Mouse (Mus musculus): ENCODE results near the gene Nkx1-2.

Nkx1-2 gene

DNA sequence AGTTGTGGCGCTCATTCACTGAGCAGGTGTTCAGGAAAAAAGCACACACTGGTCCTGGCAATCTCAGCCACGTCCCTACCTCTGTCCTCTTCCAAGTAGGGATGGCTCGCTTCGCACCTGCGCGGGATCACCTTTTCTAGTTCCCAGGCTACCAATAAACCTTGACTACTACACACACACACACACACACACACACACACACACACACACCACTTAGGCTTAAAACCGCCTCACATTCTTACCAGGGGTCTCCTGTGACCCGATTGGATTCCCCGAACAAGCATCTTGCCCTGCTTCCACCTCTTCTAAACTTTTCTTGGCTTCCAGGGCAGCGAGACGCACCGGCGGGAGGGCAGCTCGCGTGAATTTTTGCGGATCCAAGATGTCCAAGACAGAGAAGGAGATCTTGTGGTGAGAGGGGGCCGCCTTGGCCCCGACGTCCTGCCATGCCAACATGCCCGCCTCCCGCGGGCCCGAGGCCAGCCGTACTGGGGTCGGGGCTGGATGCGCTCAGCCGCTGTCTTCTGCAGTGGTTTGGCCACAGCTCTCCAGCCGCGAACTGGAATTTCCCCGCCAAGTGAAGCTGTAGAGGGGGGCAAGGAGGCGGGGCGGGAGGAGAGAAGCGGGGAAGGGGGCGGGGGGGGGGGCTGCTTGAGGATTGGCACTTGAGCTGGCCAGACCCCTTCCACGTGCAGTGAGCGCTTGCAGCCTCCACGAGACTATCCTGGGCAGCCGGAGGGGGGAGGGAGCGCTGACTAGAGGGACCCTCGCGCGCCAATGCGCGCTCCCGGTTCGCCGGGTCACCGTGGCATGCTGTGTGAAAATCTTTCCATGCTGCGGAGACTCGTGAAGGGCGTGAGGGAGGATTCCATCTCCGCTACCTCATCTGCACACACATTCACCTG lies at the start of gene Nkx1-2:
Nkx1-2 (minus strand) TSS at position 567 of the 905 bp plus-strand sequence.
- no peak for DNase-seq (ENCODE audit: low spot score in 2 of 2)

GRCm38 (mm10) chr7:132646514-132646913 lies 47.1 kb upstream of the Nkx1-2 start:
- DNase-seq (ENCODE audit: low spot score in 2 of 2) = no peak

- DNase-seq (ENCODE audit: low spot score in 2 of 2) = no peak
Observed at GRCm38 (mm10) chr7:132644605-132645279, 45.3 kb upstream of the Nkx1-2 start.

DNA sequence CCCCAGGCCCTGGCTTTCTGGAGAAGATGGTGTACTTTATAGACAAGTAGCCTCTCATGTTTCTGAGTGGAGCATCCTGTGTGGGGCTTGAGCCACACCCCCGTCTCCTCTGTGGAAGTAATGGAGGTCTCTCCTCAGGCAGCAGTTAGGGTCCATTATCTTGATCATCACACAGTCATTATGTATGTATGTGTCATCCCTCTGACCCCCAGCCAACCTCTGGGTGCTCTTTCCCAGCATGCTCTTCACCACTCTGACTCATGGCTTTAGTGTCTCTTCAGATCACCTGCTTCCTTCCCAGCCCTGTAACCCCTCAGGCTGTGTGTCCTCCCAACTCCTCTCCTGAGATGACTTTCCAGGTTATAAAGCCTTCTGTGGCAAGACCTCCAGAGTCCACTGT lies 42.2 kb upstream of the Nkx1-2 start:
- no peak for DNase-seq (ENCODE audit: low spot score in 2 of 2)

GRCm38 (mm10) chr7:132640946-132641345 lies 41.5 kb upstream of the Nkx1-2 start:
- DNase-seq (ENCODE audit: low spot score in 2 of 2) = no peak

DNA sequence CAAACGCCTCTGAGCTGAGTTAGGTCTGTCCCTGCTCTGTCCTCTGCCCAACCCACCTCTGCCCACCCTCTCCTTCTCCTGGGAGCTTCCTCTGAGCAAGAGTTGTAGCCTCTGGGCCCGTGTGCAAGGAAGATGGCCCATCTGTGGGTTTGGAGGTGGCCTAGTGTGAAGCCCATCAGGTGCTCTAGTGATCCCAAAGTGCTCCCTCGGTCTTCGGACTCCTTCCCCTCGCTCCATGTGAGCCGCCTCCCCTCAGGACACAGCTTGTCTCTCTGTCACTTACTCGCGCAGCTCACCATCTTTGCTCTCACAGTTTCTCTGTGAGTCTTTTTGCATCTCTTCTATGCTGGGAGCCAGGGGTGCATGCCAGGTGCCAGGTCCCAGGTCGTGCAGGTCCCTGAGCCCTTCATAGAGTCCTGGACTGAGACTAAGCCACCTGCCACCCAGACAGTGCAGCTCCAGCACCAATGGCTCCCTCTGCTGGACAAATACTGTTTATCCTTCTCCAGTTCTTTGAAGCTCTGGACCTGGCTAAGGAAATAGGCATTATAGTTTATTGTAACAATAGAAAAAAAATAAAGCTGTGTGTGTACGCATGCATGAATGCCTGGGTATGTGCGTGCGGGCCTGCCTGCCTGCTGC lies 39.1 kb upstream of the Nkx1-2 start:
- peak in 1 of 2 experiments; percentile 13 for DNase-seq (ENCODE audit: low spot score in 2 of 2)

DNA sequence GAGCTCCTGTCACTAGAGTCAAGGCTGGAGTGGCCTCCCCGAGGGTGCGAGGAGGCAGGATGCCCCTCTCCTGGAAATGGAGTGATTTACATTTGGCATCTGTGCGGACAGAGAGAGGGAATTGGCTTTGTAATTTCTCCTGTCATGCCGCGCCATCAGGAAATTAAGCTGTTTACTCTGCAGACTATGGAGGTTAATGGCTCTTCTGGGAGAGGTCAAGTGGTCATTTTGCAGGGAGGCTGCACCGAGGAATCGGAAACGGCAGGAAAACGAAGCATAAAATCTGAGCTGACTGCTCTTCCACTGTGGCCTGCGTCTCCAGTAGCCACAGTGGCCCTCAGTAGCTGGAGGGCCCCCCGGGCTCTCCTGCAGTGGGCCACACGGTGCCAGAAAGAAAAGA lies 37.9 kb upstream of the Nkx1-2 start:
- no peak for DNase-seq (ENCODE audit: low spot score in 2 of 2)

- DNase-seq (ENCODE audit: low spot score in 2 of 2) = no peak
Observed at GRCm38 (mm10) chr7:132631313-132631712, 31.9 kb upstream of the Nkx1-2 start.

DNA sequence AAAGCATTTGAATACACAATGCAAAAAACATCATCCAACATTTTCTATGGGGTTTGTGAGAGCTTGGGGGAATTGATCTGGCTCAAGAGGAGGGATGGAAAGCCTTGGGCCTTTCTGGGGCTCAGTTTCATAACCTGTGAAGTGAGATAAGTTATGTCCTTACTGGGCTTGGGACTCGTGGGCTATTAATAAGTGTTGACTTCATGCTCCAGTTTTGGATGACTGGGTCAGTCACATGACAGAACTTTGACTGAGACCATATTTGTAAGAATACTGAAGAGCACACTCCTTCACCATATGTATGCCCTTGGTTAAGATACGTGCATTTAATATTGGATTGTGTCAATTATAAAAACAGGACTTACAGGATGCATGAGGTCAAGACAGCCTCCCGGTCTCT lies 28.0 kb upstream of the Nkx1-2 start:
- no peak for DNase-seq (ENCODE audit: low spot score in 2 of 2)

GRCm38 (mm10) chr7:132626174-132626573 lies 26.7 kb upstream of the Nkx1-2 start:
- no peak for DNase-seq (ENCODE audit: low spot score in 2 of 2)

DNA sequence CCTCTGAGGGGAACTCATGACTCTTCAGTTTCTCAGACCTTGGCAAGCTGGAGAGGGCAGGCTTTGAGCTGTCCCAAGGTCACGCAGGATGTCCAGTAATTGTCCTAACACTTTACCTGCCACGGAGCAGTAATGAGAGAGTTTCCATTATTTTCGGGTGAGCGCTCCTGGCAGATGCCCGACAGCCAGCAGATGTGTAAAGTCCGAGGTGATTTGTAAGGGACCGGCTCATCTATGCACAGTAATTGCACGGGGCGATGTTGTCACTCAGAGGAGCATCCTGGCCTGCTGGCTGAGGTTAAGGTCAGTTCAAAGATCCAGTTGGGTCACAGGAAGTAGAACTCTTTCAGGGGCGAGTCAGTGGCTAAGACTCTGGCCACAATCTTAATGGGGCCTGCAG lies 24.7 kb upstream of the Nkx1-2 start:
- no peak for DNase-seq (ENCODE audit: low spot score in 2 of 2)

DNA sequence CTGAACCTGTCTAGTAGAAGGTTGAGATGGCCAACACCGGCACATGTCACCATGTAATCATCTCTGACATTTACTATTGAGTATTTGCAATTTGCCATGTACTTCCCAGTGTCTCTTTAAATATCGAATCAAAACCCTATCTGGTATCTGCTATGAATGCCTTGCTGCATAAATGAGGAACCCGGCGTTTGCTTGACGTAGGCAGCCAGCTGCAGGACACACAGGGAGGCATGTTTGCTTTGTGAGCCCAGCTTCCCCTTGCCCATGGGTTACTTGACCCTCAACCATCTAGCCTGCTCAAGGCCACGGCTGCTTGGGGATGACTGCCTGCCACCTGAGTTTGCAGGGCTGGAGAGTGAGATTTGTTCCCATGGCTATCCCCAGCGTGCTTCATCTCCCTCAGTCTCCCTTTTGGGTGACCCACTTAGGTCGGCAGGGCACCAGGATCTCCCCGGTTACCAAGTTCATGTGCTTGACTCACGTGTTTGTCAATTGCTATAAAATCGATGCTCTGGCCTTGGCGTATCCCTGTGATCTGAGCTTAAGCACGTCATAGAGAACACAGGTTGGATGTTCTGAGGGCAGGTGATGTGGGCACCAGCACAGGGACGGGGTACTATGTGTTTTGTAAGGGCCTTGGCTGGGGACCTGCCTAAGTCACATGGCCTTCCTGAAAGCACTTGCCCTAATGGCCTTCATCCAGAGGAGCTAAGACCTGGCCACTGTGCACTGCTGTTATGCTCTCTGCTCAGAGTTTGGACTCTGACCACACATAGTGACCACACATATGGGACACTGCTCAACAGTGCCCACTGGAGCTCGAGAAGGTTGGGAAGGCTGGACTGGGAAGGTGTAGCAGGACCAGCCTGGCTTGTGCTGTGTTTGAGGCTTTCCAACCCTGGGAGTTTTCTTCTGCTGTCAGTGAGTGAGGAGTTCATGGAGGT lies 20.8 kb upstream of the Nkx1-2 start:
- no peak for DNase-seq (ENCODE audit: low spot score in 2 of 2)

DNA sequence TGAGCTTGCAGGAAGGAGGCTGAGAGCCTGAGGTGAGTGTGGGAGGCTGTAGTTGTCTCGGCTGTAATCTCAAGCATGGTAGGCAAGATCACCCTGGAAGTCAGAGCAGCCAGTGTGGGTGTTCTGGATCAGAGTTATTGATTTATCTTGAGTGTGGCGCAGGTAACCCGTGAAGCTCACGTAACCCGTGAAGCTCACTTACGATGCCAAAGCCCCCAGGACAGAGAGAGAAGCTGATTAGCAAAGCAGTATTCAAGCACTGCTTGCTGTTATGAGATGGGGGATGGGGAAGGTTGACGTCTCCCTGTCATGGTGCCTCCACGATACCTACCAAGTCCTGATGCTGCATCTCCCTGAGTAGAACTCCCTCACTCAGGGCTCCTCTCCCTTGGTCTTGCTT lies 20.1 kb upstream of the Nkx1-2 start:
- no peak for DNase-seq (ENCODE audit: low spot score in 2 of 2)

DNA sequence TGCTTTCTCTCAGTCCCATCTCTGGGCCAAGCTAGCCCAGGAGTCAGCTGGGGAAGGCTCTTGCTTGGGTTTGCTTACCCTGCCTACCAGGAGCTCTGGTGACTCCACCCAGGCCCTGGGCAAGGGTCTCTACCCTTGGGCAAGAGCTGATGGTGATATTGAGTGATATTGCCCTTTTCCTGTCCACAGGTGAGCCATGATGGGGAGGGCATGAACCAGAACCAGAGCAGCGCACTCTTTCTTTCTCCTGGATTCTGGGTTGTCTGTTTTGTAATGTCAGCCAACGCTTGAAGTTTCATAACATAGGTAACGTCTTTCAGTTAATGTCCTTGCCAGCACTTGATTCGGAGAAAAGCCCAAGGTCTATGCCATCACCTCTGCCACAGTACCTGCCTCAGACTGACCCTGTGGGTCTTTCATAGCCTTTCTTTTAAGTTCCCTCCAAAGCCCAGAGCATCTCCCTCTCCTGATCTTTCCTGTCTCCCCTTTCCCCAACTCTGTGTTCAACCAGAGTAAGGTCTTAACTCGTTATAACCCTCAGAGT lies 17.7 kb upstream of the Nkx1-2 start:
- no peak for DNase-seq (ENCODE audit: low spot score in 2 of 2)

- no peak for DNase-seq (ENCODE audit: low spot score in 2 of 2)
Observed at GRCm38 (mm10) chr7:132616391-132616790, 17.0 kb upstream of the Nkx1-2 start.

- DNase-seq (ENCODE audit: low spot score in 2 of 2) = no peak
Observed at GRCm38 (mm10) chr7:132615346-132615745, 15.9 kb upstream of the Nkx1-2 start.

GRCm38 (mm10) chr7:132611530-132611929 lies 12.1 kb upstream of the Nkx1-2 start:
- no peak for DNase-seq (ENCODE audit: low spot score in 2 of 2)

- DNase-seq (ENCODE audit: low spot score in 2 of 2) = peak; percentile 47 to 69
Observed at GRCm38 (mm10) chr7:132610468-132611318, 11.3 kb upstream of the Nkx1-2 start, which contains the start of gene Lhpp. Lhpp (plus strand) TSS chr7:132610638.

GRCm38 (mm10) chr7:132608316-132609020 lies 9.0 kb upstream of the Nkx1-2 start:
- no peak for DNase-seq (ENCODE audit: low spot score in 2 of 2)
